Mouse (Mus musculus) megakaryocyte, adult 5-6 weeks (primary cell): Measurements from ENCODE around the gene Mr1. TPM values are rescaled to one million over a fixed set of nuclear protein-coding genes. Genes with fewer than 3 reads are reported as not detected.

ENCODE experiments used
- total RNA-seq, 2 experiments: library from RNA; stranded (forward) in 1 of 2; stranded (reverse) in 1 of 2; fragments of 153-499, 151-499 nt in 1 of 2; fragments of 221-1000, 200-1000 nt in 1 of 2; gene quantifications; 2 replicates each; pipeline versions ENCODE4 v1.2.3 to v1.2.4; 2015 to 2017

Gene Mr1
- total RNA-seq, 2 experiments from 2014 or later = 3.0 to 4.5 TPM

Other genes starting within 250 kb of the Mr1 start
- 58.4 and 62.3 TPM in 2 replicates for gene Ier5, start 47.2 kb downstream of the Mr1 start, total RNA-seq (2015)
- gene Ier5, start 47.2 kb downstream of the Mr1 start, total RNA-seq (2017) = 35.4 and 38.3 TPM in 2 replicates
- 12.8 and 18.0 TPM in 2 replicates for gene Stx6, start 11.9 kb upstream of the Mr1 start, total RNA-seq (2015)
- gene Stx6, start 11.9 kb upstream of the Mr1 start, total RNA-seq (2017) = 34.8 and 36.4 TPM in 2 replicates
- gene BC034090, start 97.6 kb upstream of the Mr1 start, total RNA-seq (2015) = not detected in 2 replicates
- 0.45 TPM in 1 of 2 replicates, not detected in the other for gene BC034090, start 97.6 kb upstream of the Mr1 start, total RNA-seq (2017)